Mouse (Mus musculus): Measurements from ENCODE around the gene Cgref1.

Gene Cgref1

GRCm38 (mm10) chr5:30914849-30915248 lies 30.5 kb downstream of the Cgref1 start:
- TF ChIP-seq GATA4 (IDR thresholded peaks at IDR 0.05; ENCODE audit: insufficient replicate concordance, low read length), result no peak

GRCm38 (mm10) chr5:30914101-30914635 lies 31.2 kb downstream of the Cgref1 start:
- no peak for TF ChIP-seq GATA4 (IDR thresholded peaks at IDR 0.05; ENCODE audit: insufficient replicate concordance, low read length)

- no peak for TF ChIP-seq GATA4 (IDR thresholded peaks at IDR 0.05; ENCODE audit: insufficient replicate concordance, low read length)
Observed at GRCm38 (mm10) chr5:30913060-30913841, 32.1 kb downstream of the Cgref1 start, which contains the start of gene Emilin1. Gene Emilin1 (plus strand): TSS chr5:30913402.

GRCm38 (mm10) chr5:30912156-30912555 lies 33.2 kb downstream of the Cgref1 start:
- TF ChIP-seq GATA4 (IDR thresholded peaks at IDR 0.05; ENCODE audit: insufficient replicate concordance, low read length), result no peak

- no peak for TF ChIP-seq GATA4 (IDR thresholded peaks at IDR 0.05; ENCODE audit: insufficient replicate concordance, low read length)
Observed at GRCm38 (mm10) chr5:30910481-30910880, 34.9 kb downstream of the Cgref1 start.

- no peak for TF ChIP-seq GATA4 (IDR thresholded peaks at IDR 0.05; ENCODE audit: insufficient replicate concordance, low read length)
Observed at GRCm38 (mm10) chr5:30909863-30910262, 35.5 kb downstream of the Cgref1 start.

GRCm38 (mm10) chr5:30909300-30909659 lies 36.1 kb downstream of the Cgref1 start:
- peak; percentile 96 for TF ChIP-seq GATA4 (IDR thresholded peaks at IDR 0.05; ENCODE audit: insufficient replicate concordance, low read length)

- no peak for TF ChIP-seq GATA4 (IDR thresholded peaks at IDR 0.05; ENCODE audit: insufficient replicate concordance, low read length)
Observed at GRCm38 (mm10) chr5:30908426-30909299, 36.7 kb downstream of the Cgref1 start.

- peak; percentile 68; the same call in 1 of the 2 replicates for TF ChIP-seq GATA4 (IDR thresholded peaks at IDR 0.05; ENCODE audit: insufficient replicate concordance, low read length)
Observed at GRCm38 (mm10) chr5:30907413-30908059, 37.9 kb downstream of the Cgref1 start, which contains the start of gene Ost4. Gene Ost4 (minus strand): TSS chr5:30907788.

- no peak for TF ChIP-seq GATA4 (IDR thresholded peaks at IDR 0.05; ENCODE audit: insufficient replicate concordance, low read length)
Observed at GRCm38 (mm10) chr5:30901860-30902259, 43.5 kb downstream of the Cgref1 start.

- TF ChIP-seq GATA4 (IDR thresholded peaks at IDR 0.05; ENCODE audit: insufficient replicate concordance, low read length), result no peak
Observed at GRCm38 (mm10) chr5:30890375-30890774, 55.0 kb downstream of the Cgref1 start.

- TF ChIP-seq GATA4 (IDR thresholded peaks at IDR 0.05; ENCODE audit: insufficient replicate concordance, low read length), result no peak
Observed at GRCm38 (mm10) chr5:30889088-30889754, 56.2 kb downstream of the Cgref1 start.

- no peak for TF ChIP-seq GATA4 (IDR thresholded peaks at IDR 0.05; ENCODE audit: insufficient replicate concordance, low read length)
Observed at GRCm38 (mm10) chr5:30888337-30889087, 56.9 kb downstream of the Cgref1 start, which contains the start of gene Agbl5. Gene Agbl5 (plus strand): TSS chr5:30888694.

- 0 out of 2 replicates have a peak, but pooled peaks have one; percentile 9 for TF ChIP-seq GATA4 (IDR thresholded peaks at IDR 0.05; ENCODE audit: insufficient replicate concordance, low read length)
Observed at GRCm38 (mm10) chr5:30887858-30888336, 57.5 kb downstream of the Cgref1 start.

Data from liver, adult (tissue).